Mouse (Mus musculus): ENCODE data around the gene P2rx4.

P2rx4 gene

DNA sequence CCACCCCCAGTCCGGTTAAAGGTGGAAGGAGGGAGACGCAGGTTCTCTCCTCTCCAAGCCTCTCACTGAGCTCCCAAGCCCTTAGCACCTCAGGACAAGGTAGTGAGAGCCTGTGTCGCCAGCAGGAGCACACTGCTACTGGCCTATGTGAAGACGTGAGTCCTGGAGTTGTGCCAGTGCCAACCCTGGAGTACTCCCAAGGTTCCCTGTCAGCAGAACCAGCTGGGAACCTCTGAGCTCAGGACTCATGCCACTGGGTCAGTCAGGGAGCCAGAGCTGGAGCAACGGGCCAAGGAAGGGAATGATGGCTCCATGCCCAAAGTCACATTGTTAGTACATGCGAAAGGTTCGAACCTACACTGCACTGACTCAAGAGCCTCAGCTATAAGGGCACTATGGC is 49.3 kb downstream of the P2rx4 start:
- DNase-seq (ENCODE audit: low spot score) = no peak

DNA sequence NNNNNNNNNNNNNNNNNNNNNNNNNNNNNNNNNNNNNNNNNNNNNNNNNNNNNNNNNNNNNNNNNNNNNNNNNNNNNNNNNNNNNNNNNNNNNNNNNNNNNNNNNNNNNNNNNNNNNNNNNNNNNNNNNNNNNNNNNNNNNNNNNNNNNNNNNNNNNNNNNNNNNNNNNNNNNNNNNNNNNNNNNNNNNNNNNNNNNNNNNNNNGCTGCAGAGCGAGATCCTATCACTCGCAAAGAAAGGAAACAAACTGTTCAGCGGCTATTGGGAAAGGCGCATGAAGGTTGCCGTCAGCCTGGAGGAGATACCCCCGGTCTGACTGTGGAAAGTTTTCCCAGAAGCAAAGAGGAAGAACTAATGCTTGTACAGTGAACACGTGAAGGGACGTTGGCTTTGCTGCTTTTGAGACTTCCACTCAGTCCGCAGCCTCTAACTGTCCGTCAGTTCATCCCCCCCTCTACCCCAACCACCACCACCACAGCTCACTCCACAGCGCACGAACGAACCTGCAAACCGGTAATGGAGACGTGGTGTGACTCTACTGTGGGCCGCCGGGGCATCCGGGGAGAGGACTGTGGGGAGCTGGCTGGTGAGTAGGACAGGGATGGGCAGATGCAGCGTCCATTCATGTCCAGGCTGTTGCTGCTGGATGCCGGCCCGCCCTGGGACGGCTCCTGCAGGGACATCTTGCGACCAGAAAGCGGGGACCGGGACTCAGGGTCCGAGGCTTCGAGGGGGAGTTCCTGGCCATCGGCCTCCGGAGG is 56.1 kb downstream of the P2rx4 start:
- DNase-seq (ENCODE audit: low spot score) = no peak

DNA sequence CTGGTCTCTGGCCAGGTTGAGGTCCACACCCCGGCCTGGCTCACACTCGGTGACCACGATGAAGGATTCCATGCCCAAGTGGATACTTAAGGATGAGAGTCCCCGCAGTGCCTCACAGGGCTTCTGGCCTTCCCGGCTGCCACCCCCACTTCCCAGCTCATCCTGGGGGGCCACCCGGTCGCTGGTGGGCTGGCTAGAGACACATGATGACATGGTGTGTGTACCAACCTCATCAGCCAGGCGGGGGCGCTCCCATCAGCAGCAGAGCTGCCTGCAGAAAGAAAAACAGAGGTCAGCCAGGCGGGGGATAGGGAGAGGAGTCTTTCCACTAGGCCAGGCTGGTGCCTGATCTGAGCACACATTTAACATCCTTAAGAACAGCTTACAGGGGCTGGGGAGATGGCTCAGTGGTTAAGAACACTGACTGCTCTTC is 56.7 kb downstream of the P2rx4 start:
- DNase-seq (ENCODE audit: low spot score) = no peak

DNA sequence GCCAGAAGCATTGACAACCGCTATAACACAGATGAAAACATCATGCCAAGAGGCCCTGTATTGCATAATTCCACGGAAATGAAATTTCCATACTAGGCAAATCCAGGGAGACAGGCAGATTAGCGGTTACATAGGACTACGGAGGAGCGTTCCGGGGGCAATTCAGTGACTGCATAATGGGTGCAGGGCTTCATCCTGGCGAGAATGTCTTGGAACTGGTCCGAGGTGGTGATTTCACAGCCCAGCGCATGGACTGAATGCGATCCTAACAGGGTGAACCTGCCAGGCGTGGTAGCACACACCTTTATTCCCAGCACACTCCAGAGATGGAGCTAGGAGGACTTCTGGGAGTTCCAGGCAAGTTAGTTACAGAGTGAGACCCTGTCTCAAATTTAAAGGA is 59.9 kb downstream of the P2rx4 start:
- no peak for DNase-seq (ENCODE audit: low spot score)

GRCm38 (mm10) chr5:122769101-122769568 is 61.8 kb downstream of the P2rx4 start:
- DNase-seq (ENCODE audit: low spot score) = no peak

DNA sequence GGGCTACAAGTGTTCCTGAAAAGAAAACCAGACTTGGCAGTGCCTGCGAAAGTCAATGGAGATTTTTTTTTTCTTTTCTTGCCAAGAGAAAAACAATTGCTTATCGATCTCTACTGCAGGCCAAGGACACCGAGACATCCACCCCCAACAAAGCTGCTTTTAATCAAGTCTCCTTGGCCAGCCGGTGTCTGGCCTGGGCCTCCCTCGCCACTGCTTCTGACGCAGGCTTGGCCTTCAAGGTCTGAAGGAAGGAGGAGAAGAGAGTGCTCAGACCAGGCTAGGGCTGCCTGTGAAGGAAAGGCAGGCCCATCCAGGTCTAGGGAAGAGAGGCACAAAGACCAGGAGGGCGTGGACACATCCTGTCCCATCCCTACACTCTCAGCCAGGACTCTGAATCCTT is 63.0 kb downstream of the P2rx4 start:
- no peak for DNase-seq (ENCODE audit: low spot score)

DNA sequence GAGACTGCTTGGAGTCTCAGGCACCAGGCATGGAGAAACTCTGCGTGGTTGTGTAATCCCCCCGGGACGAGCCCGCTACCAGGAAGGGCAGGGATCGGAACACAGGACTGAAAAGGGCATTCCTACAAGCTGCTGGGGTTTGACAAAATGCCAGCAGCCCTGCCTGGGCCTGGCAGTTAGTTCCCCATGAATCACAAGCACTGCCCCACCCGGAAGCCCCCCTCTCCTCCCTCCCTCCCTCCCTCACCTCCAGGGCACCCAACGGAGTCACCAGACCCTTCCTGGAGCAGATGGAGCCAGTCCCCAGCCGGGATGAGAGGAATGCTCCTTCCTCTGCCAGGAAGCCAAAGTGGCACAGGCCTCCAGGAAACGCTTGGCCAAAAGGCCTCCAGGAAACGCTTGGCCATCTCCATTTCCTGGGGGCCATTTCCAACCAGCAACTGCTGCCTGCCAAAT is 63.5 kb downstream of the P2rx4 start:
- no peak for DNase-seq (ENCODE audit: low spot score)

DNA sequence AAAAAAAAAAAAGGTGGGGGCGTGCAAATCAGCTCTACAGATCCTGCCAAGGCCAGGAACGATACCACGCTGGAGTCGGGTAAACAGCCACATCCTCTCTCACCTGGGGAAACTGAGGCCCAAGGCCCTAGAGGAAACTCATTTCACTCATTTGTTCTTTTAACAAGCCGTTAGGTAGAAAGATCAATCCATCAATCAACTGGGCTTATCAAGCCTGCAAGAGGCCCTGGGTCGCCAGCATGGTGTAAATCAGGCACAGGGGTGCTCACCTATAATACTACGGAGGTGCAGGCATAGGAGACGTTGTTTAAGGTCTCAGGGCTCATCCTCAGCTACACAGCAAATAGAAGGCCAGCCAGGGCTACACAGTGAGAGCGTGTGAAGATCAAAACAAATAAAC is 64.1 kb downstream of the P2rx4 start:
- DNase-seq (ENCODE audit: low spot score) = no peak

DNA sequence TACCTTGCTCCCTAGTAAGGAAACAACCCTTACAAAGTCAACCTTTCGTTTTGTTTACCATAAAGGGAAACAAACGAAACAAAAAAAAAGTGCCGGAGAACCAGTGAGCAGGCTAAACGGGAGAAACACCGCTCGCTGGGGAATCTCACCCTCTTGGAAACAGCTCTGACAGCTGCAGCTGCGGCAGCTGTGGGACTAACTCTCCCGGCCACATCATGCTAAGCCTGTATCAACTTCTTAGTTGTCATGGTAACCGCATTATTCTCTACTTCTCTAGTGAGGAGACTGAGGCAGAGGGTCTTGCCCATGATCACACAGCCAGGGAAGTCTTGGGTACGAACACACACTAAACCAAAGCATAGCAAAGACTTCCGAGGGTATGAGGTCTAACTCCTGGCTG is 66.4 kb downstream of the P2rx4 start:
- no peak for DNase-seq (ENCODE audit: low spot score)

- peak; percentile 86 for DNase-seq (ENCODE audit: low spot score)
Measured at GRCm38 (mm10) chr5:122774743-122775611, 67.6 kb downstream of the P2rx4 start.

DNA sequence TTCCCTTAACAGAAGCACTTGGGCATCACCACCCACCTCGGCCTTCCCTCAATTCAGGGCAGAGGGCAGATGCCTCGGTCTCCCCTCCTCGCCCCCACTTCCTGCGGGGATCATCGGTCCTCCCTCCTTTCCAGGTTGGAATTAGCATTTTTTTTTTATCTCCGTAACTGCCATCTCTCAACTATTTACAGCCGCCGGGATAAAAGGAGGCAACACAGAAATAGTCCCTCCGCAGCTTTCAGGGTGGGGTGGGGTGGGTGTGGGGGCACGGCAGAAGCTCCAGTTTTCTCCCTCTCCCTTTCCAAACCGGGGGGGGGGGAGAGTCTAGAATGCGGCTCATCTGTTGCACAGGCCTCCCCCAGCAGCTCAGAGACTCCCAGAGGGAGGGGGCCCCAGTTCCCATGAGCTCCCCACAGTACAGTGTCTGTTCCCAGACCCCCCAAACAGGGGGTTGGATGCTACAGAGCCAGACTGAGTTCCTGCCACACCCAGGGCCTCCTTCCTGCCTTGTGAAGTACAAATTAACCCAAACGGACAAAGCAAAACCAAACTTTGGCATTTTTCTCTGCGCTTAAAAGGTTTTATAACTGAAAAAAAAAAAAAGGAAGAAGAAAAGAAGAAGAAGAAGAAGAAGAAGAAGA is 68.4 kb downstream of the P2rx4 start:
- DNase-seq (ENCODE audit: low spot score) = no peak

- no peak for DNase-seq (ENCODE audit: low spot score)
Measured at GRCm38 (mm10) chr5:122777322-122777721, 70.0 kb downstream of the P2rx4 start.

DNA sequence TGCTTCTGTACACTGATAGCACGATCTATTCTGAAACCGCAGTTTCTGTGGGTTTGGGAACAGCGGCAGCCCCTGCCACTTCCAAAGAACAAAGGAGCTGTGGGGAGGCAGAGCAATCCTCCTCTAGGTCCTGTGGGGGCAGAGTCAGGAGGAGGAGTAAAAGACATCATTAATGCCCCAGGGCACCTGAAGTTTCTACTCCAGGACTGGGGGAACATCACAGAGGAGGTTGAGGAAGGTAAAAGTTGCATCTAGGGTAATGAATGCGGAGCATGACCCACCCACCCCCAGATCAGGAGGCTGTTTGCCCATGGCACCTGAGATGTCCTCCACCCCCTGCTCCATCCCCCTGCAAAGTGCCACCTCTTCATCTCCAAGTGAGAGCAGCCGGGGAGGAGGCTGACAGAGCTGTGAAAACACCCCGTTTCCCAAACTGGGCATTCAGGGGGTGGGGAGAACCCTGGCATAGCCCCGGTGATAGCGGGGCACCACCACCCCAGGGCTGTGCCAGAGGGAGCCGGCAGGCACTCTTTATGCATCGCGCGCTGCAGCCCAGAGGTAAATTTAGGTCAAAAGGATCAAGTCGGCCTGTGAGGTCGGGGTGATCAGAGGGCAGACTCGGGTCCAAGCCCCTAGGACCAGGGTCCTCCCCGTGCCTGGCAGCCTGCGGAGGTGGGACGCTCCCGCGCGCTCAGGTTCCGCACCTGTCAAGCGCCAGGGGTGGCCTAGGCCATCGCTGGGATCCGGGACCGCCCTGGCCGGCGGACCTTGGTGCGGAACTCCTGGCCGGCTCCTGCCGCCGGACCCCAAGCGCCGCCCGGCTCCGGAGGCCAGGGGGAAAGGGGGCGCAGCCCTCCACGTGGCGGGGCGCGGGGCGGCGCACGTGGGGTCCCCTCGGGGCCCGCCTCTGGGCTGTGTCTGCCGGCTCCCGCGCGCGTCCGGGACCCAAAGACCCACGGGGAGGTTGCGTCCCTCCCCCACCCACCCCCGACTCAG is 71.2 kb downstream of the P2rx4 start:
- DNase-seq (ENCODE audit: low spot score) = no peak
